Mouse (Mus musculus) forebrain, embryonic 14.5 days (tissue): ENCODE data around the gene Zdhhc14. TPM values are rescaled to one million over a fixed set of nuclear protein-coding genes. Genes with fewer than 3 reads are reported as not detected.

Experiments used
- ATAC-seq: fragments of 200-750 bp; cut with Nextera tagmentation; 2 replicates; pipeline ENCODE4 v1.8.0; 2017; ENCODE audit warnings: mild to moderate bottlenecking, moderate library complexity
- DNase-seq: peaks from one replicate; pipeline ENCODE4 v3.0.0-alpha.2; 2015; ENCODE audit warnings: low spot score
- H3K27ac ChIP-seq: fragments of 300-500 bp; sonication (generic); 2 replicates; pipeline ENCODE4 v1.5.1; 2014; ENCODE audit warnings: low read depth, mild to moderate bottlenecking, control low read depth, low read length, moderate library complexity
- H3K27me3 ChIP-seq: fragments of 300-500 bp; sonication (generic); replicated peaks from 2 replicates; pipeline ENCODE4 v1.6.1; 2014; ENCODE audit warnings: low read length, control low read depth, mixed read lengths; ENCODE audit not compliant: control insufficient read depth, insufficient read depth
- H3K36me3 ChIP-seq: fragments of 300-500 bp; sonication (generic); 2 replicates; pipeline ENCODE4 v1.6.1; 2014; ENCODE audit warnings: low read length, control low read depth; ENCODE audit not compliant: control insufficient read depth, insufficient read depth
- H3K4me1 ChIP-seq: fragments of 300-500 bp; sonication (generic); 2 replicates; pipeline ENCODE4 v1.6.1; 2014; ENCODE audit warnings: antibody characterized with exemption, low read length, control low read depth; ENCODE audit not compliant: control insufficient read depth, insufficient read depth
- H3K4me2 ChIP-seq: fragments of 300-500 bp; sonication (generic); 2 replicates; pipeline ENCODE4 v1.6.1; 2014; ENCODE audit warnings: mild to moderate bottlenecking, control low read depth, low read length
- H3K4me3 ChIP-seq: fragments of 300-500 bp; sonication (generic); 2 replicates; pipeline ENCODE4 v1.5.1; 2014; ENCODE audit warnings: low read depth, low read length, control low read depth
- H3K9ac ChIP-seq: fragments of 300-500 bp; sonication (generic); 2 replicates; pipeline ENCODE4 v1.6.1; 2014; ENCODE audit warnings: mild to moderate bottlenecking, low read length, control low read depth, moderate library complexity
- H3K9me3 ChIP-seq: fragments of 300-500 bp; sonication (generic); replicated peaks from 2 replicates; pipeline ENCODE4 v1.6.1; 2016; ENCODE audit warnings: low read length, control low read depth, mixed read lengths; ENCODE audit not compliant: control insufficient read depth
- WGBS: fragments of 180-500 bp; shearing (Covaris S2); extraction: QIAGEN DNeasy Blood & Tissue Kit; methylation state at CpG from one replicate; pipeline ENCODE4 v1.1.7; 2014; 5-methylcytosine and 5-hydroxymethylcytosine counted together
- polyA plus RNA-seq: library from polyadenylated mRNA; unstranded; fragments of >200 nt; fragmentation: Nextera tagmentation; extraction: Ambion mirVana; gene quantifications from 2 replicates; pipeline ENCODE4 v1.2.1, GENCODE M21; 2014

Zdhhc14 gene
- polyA plus RNA-seq, 1 experiment from 2014 or later, result 4.7 TPM

DNA sequence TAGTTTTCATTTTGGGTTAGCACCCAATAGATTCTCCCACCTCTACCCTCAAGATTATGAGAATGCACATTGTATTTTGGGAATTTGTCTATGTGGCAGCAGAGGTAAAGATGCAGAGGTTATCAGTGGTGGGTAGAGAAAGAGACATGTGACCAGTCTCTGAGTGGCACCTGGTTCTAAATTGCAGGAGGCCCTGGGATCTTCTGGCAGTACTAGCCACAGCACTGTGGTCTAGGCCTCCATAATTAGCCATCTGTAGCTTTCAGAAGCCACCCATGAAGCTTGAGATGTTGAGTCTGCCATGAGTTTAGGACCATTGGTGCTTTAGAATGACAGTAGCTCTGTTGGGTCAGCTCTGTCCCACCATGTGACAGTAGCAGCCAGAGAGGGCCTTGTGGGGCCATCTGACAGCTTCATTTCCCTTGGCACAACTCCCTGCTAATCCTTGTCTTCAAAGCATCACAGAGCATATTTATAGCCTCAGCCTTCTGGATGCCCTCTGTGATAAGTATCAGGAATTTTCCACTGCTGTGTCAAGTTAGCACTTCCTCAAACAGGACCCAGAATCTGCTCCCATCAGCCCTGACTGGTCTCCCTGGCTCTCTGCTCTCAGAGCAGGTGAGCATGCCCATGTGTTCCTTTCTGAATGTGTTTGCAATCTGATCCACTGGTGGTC is 80.5 kb downstream of the Zdhhc14 start:
- Histone ChIP-seq H3K4me3 (no peak overlapping the region), H3K4me2 (no peak overlapping the region), H3K27ac (no peak overlapping the region), H3K9ac (no peak overlapping the region), H3K36me3 (no peaks in the 10 kb centered on the region), H3K27me3 (no peaks in the 10 kb centered on the region), H3K9me3 (no peaks in the 10 kb centered on the region), H3K4me1 (peaks cover 6% of the 10 kb centered on the region; the same call in 1 of the 2 replicates)
- no peak for DNase-seq
- ATAC-seq, result no peak

DNA sequence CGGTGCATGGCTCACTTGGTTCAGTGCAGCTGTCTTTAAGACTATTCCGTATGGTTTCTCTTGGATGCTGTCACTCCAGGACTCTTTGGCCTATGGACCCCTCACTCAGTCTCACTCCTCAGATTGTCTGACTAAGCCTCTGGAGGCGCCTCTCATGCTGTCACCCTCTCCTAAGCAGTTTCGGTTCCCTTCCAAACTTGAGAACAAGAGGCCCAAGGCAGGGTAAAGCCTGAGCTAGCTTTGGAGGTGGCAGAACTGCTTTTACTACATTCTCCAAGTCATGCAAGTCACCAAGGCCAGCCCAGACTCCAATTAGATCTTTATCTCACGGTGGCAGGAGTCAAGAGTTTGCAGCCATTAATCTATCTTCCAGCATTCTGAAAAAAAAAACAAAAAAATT is 82.3 kb downstream of the Zdhhc14 start:
- no peaks in the 10 kb centered on the region for H3K36me3 ChIP-seq
- ATAC-seq, result no peak
- no peaks in the 10 kb centered on the region for H3K9me3 ChIP-seq
- DNase-seq, result no peak
- 85% methylated on average over 5 of the region's 5 CpGs for WGBS
- H3K4me1 ChIP-seq, result peaks cover 2% of the 10 kb centered on the region; the same call in 1 of the 2 replicates
- no peak overlapping the region for H3K27ac ChIP-seq
- H3K4me2 ChIP-seq, result no peak overlapping the region
- no peak overlapping the region for H3K4me3 ChIP-seq
- no peak overlapping the region for H3K9ac ChIP-seq
- no peaks in the 10 kb centered on the region for H3K27me3 ChIP-seq

DNA sequence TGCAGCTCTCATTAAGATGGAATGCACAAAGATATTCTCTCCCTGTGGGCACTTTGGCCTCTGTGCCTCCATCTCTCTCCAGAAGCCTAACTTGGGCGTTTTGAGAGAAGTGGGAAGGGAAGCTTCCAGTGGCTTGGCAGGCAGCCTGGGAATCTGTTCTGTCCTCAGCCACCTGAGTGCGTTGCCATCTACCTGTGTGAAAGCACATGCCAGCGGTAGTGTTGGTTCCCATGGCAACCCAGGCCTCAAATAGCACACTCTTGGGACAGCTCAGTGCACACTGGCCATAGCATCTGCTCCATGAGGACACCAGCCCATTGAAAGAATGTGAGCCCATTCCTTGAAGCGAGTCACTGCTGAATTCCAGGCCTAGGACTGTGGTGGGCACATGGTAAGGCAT is 83.2 kb downstream of the Zdhhc14 start:
- Histone ChIP-seq H3K27me3 (no peaks in the 10 kb centered on the region), H3K36me3 (no peaks in the 10 kb centered on the region), H3K9ac (no peak overlapping the region), H3K9me3 (no peaks in the 10 kb centered on the region), H3K27ac (no peak overlapping the region), H3K4me3 (no peak overlapping the region), H3K4me1 (no peaks in the 10 kb centered on the region), H3K4me2 (no peak overlapping the region)
- WGBS, result 72% methylated on average over 4 of the region's 4 CpGs
- ATAC-seq (no peak), DNase-seq (no peak)

DNA sequence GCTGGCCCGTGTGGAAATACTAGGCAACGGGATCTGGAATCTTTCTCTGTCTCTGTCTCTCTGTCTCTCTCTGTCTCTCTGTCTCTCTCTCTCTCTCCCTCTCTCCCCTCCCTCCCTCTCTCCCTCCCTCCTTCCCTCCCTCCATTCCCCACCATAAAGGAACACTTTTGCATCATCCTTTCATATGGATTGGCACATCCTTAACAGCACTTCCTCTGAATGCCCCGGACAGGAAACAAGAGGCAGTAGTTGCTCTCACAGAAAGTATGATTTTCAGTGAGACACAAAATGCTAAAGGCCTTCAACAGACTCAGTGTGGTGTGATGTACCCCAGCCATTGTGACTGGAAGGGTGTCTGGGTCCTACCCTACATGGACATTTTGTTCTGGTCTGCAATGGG is 89.9 kb downstream of the Zdhhc14 start:
- Histone ChIP-seq H3K4me3 (no peak overlapping the region), H3K9me3 (no peaks in the 10 kb centered on the region), H3K4me1 (peaks cover 7% of the 10 kb centered on the region; the same call in 1 of the 2 replicates), H3K27ac (no peak overlapping the region), H3K9ac (no peak overlapping the region), H3K4me2 (no peak overlapping the region), H3K36me3 (no peaks in the 10 kb centered on the region), H3K27me3 (no peaks in the 10 kb centered on the region)
- ATAC-seq (no peak), DNase-seq (no peak)
- WGBS, result 89% methylated on average over 3 of the region's 3 CpGs

DNA sequence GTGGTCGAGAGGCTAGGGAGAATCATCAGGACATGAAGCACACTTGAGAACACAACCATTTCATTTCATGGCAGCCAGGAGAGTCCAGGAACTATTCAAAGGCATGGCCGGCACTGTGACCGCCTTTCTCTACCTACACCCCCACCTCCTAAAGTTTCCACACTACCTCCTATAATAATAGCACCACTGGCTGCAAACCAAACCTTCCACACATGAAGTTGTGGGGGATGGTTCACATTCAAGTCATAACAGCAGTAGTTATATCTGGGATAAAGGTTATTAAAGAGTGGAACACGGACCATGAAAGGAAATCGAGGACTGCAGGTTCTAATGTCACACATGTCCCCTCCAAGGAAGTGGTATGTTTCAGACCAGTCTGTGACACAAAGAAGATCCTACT is 90.6 kb downstream of the Zdhhc14 start:
- Histone ChIP-seq H3K4me2 (no peak overlapping the region), H3K9me3 (no peaks in the 10 kb centered on the region), H3K4me3 (no peak overlapping the region), H3K4me1 (peaks cover 7% of the 10 kb centered on the region; the same call in 1 of the 2 replicates), H3K27ac (no peak overlapping the region), H3K36me3 (no peaks in the 10 kb centered on the region), H3K9ac (no peak overlapping the region), H3K27me3 (no peaks in the 10 kb centered on the region)
- no peak for ATAC-seq
- DNase-seq, result no peak
- 88% methylated on average over 5 of the region's 5 CpGs for WGBS

DNA sequence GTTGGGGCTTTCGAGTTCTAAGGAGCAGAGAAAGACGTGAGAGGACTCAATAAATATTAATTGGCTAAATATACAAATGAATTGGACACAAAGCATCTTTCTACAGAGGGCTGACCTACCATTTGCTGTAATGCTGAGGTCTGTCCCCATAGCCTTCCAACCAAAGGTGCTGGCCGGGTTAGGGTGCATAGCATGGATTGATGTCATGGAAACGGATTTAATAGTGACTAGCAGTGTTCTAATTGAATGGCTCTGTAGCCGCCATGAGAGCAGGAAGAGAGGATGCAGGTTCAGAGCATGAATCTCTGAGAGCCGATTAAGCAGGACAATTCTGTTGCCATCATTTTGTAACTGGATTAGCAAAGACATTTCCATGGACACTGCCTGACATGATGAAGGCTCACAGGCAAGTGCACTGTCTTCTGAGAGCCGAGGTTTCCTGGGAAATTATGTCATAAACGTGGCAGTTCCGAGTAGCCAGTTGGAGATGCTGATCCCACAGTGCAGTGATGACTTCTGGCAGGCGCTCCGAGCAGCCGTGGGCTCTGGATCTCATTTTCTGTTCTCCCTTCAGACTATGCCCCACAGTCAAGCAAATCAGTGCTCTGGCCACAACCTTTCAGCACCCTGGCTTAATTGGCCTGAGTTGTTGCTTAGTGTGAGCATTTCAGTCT is 91.3 kb downstream of the Zdhhc14 start:
- Histone ChIP-seq H3K9ac (no peak overlapping the region), H3K27me3 (no peaks in the 10 kb centered on the region), H3K4me3 (no peak overlapping the region), H3K4me2 (peak overlapping the region; percentile 18; the same call in 1 of the 2 replicates), H3K36me3 (no peaks in the 10 kb centered on the region), H3K9me3 (no peaks in the 10 kb centered on the region), H3K4me1 (peaks cover 7% of the 10 kb centered on the region; the same call in 1 of the 2 replicates), H3K27ac (peak overlapping the region; percentile 36; the same call in 1 of the 2 replicates)
- ATAC-seq (no peak; the same call in 1 of the 2 replicates), DNase-seq (peak; percentile 32)
- 34% methylated on average over 12 of the region's 12 CpGs for WGBS

DNA sequence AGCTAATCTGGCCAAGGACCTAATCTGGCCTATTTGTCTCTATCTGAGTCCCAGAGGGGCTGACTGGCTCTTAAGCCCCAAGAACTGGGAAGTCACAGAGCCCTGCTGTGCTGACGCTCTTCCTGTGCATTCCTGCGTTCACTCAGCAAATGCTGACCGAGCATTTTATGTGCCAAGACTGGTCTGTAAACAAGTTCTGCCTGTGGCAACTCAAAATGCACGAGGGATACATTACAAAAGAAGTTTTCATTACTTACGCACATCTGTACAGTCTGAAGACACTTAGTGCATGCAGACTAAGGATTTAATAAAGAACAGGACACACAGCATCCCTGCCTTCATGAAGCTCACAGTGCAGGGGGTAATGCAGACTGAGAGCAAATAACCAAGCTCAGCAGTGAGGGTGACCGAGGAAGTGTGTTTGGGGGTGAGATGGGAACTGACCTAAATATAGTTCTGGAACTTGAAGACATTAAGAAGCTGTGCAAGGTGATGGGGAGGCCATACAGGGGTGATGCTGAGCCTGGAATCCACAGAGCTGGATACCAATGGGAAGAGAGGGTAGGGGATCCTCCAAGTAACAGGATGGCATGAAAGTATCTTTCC is 99.3 kb downstream of the Zdhhc14 start:
- H3K4me1 ChIP-seq, result no peaks in the 10 kb centered on the region
- H3K36me3 ChIP-seq, result no peaks in the 10 kb centered on the region
- no peak overlapping the region for H3K4me2 ChIP-seq
- no peak overlapping the region for H3K4me3 ChIP-seq
- no peaks in the 10 kb centered on the region for H3K27me3 ChIP-seq
- ATAC-seq (no peak), DNase-seq (no peak)
- no peak overlapping the region for H3K9ac ChIP-seq
- 73% methylated on average over 6 of the region's 6 CpGs for WGBS
- H3K27ac ChIP-seq, result no peak overlapping the region
- H3K9me3 ChIP-seq, result no peaks in the 10 kb centered on the region

DNA sequence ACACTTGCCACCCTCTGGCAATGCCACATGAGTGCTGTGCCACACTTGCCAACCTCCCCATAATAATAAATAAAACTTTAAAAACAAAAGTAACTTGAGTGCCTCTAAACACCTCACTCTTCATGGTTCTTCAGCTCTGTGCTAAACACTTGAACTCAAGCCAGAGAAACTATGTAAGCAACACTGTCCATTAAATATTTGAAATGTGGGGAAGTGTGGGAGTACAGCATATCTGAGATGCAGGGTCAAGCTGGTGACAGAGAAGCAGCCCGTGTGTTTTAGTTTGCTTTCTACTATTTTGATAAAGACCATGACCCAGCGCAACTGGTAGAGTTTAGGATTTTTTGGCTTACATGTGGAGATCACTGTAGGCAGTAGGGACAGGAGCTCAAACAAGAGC is 100.7 kb downstream of the Zdhhc14 start:
- Histone ChIP-seq H3K4me3 (no peak overlapping the region), H3K4me2 (no peak overlapping the region), H3K27me3 (no peaks in the 10 kb centered on the region), H3K9ac (no peak overlapping the region), H3K4me1 (no peaks in the 10 kb centered on the region), H3K9me3 (no peaks in the 10 kb centered on the region), H3K27ac (no peak overlapping the region), H3K36me3 (no peaks in the 10 kb centered on the region)
- ATAC-seq, result no peak
- WGBS, result 94% methylated on average over 2 of the region's 2 CpGs
- DNase-seq, result no peak

DNA sequence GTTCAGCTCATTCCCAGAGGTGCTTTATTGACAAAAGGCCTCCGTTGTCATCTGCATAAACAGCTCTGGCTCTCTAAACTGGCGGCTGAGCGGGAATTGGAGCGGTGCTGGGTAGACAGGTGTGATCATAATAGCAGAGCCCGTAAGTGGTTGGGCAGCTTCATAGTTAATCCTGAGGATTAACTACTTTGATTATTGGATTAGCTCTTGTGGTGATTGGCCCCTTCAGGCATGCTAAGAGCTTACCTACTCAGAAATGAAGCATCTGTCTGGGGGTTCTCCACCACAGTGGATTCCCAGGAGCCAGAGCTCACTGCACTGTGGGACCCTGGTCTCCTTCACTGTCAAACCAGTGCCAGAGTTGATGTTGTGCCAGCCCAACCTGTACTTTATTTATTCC is 102.7 kb downstream of the Zdhhc14 start:
- no peak overlapping the region for H3K27ac ChIP-seq
- no peak overlapping the region for H3K4me3 ChIP-seq
- no peaks in the 10 kb centered on the region for H3K36me3 ChIP-seq
- H3K9ac ChIP-seq, result no peak overlapping the region
- ATAC-seq, result no peak
- H3K9me3 ChIP-seq, result no peaks in the 10 kb centered on the region
- H3K4me2 ChIP-seq, result no peak overlapping the region
- no peak for DNase-seq
- H3K4me1 ChIP-seq, result no peaks in the 10 kb centered on the region
- 24% methylated on average over 5 of the region's 5 CpGs for WGBS
- H3K27me3 ChIP-seq, result no peaks in the 10 kb centered on the region
